In the genomic region with DNA sequence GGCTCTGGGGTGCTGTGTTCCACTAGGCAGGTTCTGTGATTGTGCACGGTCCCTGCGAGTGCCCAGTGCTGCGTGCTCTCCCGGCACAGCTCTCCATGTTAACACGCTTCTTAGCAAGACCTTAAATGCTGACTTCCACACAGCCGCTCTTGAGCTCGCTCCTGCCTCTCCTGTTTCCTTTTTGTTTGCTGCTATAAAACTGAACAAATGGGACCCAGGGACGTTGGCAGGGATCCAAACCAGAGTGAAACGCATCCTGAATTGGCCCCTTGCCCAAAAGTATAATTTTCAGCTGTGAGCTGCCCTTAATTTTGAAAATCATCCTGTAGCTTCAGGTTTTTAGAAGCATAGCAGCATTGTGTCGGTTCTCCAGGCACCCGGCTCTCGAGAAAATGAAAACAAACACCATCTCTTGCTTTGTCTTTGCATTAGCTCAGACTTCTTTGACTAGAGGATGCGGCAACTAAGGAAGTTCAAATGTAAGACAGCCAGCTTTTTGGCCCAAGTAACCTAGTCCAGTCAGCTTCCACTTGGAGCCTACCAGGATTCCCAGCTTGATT, we compare ENCODE assay signal across 9 mouse cellular contexts.
DNase-seq lines count a peak whose midpoint lies in the region; ATAC-seq and TF ChIP-seq lines count a peak whose summit lies in the region.
"Had no signal": no experiment of that assay in that cellular context is flagged by ENCODE, and none has a peak within 500 bp of the region (broad histone marks: within the 10 kb centered on the region; RNA-seq: fewer than 3 reads in every experiment).

No protein-coding gene starts in this region.

- no peak for TF ChIP-seq POLR2A in lung, adult 2 months (IDR thresholded peaks at IDR 0.05; ENCODE audit: borderline replicate concordance, extremely low read depth, low read depth, low read length)

- no peaks in the 10 kb centered on the region for H3K4me1 ChIP-seq in lung, embryonic 14.5 days (ENCODE audit: insufficient read depth)
- no peaks in the 10 kb centered on the region for H3K4me1 ChIP-seq in lung, adult 2 months (ENCODE audit: control insufficient read depth, insufficient read depth, low read length)
- 0 out of 2 replicates have a peak, but pooled peaks cover 2% of the 10 kb centered on the region for H3K4me1 ChIP-seq in intestine, embryonic 14.5 days (replicated peaks; ENCODE audit: control insufficient read depth, insufficient read depth, low read length)
- H3K4me1 ChIP-seq: liver, embryonic 13.5 days had no signal

- WGBS in lung, embryonic 14.5 days: 18% methylated on average over 13 of the region's 13 CpGs
- 9% methylated on average over 13 of the region's 13 CpGs for WGBS in lung, adult 2 months
- WGBS in intestine, embryonic 14.5 days: 27% methylated on average over 13 of the region's 13 CpGs

- H3K4me2 ChIP-seq in lung, embryonic 14.5 days: peak overlapping the region; percentile 54
- peak overlapping the region; percentile 44 for H3K4me2 ChIP-seq in intestine, embryonic 14.5 days (ENCODE audit: low read length)
- H3K4me2 ChIP-seq: liver, embryonic 13.5 days had no signal

- H3K27me3 ChIP-seq in lung, embryonic 14.5 days (ENCODE audit: insufficient read depth, low read length): no peaks in the 10 kb centered on the region
- no peaks in the 10 kb centered on the region for H3K27me3 ChIP-seq in intestine, embryonic 14.5 days (replicated peaks; ENCODE audit: control insufficient read depth, insufficient read depth, low read length)
- H3K27me3 ChIP-seq: liver, embryonic 13.5 days had no signal

- no peaks in the 10 kb centered on the region for H3K9me3 ChIP-seq in lung, embryonic 14.5 days (ENCODE audit: low read depth, low read length)
- H3K9me3 ChIP-seq in intestine, embryonic 14.5 days (ENCODE audit: control insufficient read depth, low read length): no peaks in the 10 kb centered on the region
- H3K9me3 ChIP-seq: liver, embryonic 13.5 days had no signal

- TF ChIP-seq CTCF in lung, embryonic 14.5 days (IDR thresholded peaks at IDR 0.05; ENCODE audit: low read depth): no peak
- no peak for TF ChIP-seq CTCF in lung, adult 2 months (IDR thresholded peaks at IDR 0.05; ENCODE audit: insufficient read depth, low read length)

- peak; percentile 80; the same call in 1 of the 2 replicates for ATAC-seq in lung, embryonic 14.5 days (ENCODE audit: insufficient read depth)
- no peak for ATAC-seq in intestine, embryonic 14.5 days (replicated peaks; ENCODE audit: low FRiP score, low TSS enrichment, low read depth)

- H3K9ac ChIP-seq in lung, embryonic 14.5 days: 0 out of 2 replicates have a peak overlapping the region, but pooled peaks have one; percentile 16
- H3K9ac ChIP-seq in intestine, embryonic 14.5 days (ENCODE audit: low read length): 0 out of 2 replicates have a peak overlapping the region, but pooled peaks have one; percentile 13
- H3K9ac ChIP-seq: liver, embryonic 13.5 days had no signal

- peak; percentile 86 for DNase-seq in lung, embryonic 14.5 days
- no peak for DNase-seq in lung, adult 2 months
- peak; percentile 48 for DNase-seq in cerebellum, adult 9-11 months
- peak; percentile 57 to 68 for DNase-seq in frontal cortex, postnatal 36 days (ENCODE audit: low spot score in 2 of 2)
- DNase-seq in intestine, embryonic 14.5 days (ENCODE audit: low spot score): peak; percentile 76
- peak; percentile 31 to 60 for DNase-seq in left cerebral cortex, adult 8-10 months (ENCODE audit: low spot score in 2 of 2)
- DNase-seq in right cerebral cortex, adult 2 months (ENCODE audit: low spot score in 2 of 2): peak; percentile 71 to 73
- DNase-seq in thymus, postnatal 10 days (ENCODE audit: low spot score in 2 of 2): no peak
- DNase-seq: liver, embryonic 13.5 days had no signal

- H3K27ac ChIP-seq in lung, embryonic 14.5 days (ENCODE audit: low read depth): 0 out of 2 replicates have a peak overlapping the region, but pooled peaks have one; percentile 18
- peak overlapping the region; percentile 57; the same call in 1 of the 2 replicates for H3K27ac ChIP-seq in intestine, embryonic 14.5 days (ENCODE audit: low read depth)
- H3K27ac ChIP-seq: liver, embryonic 13.5 days had no signal

- H3K4me3 ChIP-seq in lung, embryonic 14.5 days (ENCODE audit: low read depth, low read length): peak overlapping the region; percentile 15; the same call in 1 of the 2 replicates
- no peak overlapping the region for H3K4me3 ChIP-seq in lung, adult 2 months (replicated peaks; ENCODE audit: extremely low read depth, low read depth, low read length)
- peak overlapping the region; percentile 15; the same call in 1 of the 2 replicates for H3K4me3 ChIP-seq in intestine, embryonic 14.5 days (ENCODE audit: low read depth, low read length)
- H3K4me3 ChIP-seq: liver, embryonic 13.5 days had no signal

- no peaks in the 10 kb centered on the region for H3K36me3 ChIP-seq in lung, embryonic 14.5 days (ENCODE audit: insufficient read depth)
- H3K36me3 ChIP-seq in intestine, embryonic 14.5 days (ENCODE audit: control insufficient read depth, insufficient read depth, low read length): no peaks in the 10 kb centered on the region
- H3K36me3 ChIP-seq: liver, embryonic 13.5 days had no signal

Comparison
In these comparisons a context has a peak if more than half of its experiments do, and no peak if none do; other contexts are left out.
1. DNase-seq: peak in lung, embryonic 14.5 days (single experiment), cerebellum, adult 9-11 months (single experiment), frontal cortex, postnatal 36 days (2 of 2), intestine, embryonic 14.5 days (single experiment), left cerebral cortex, adult 8-10 months (2 of 2) and right cerebral cortex, adult 2 months (2 of 2); none in lung, adult 2 months (single experiment) and thymus, postnatal 10 days (0 of 2).